Mouse (Mus musculus): Measurements from ENCODE around the gene Nat8f7.
"Not testable (repeated sequence)": the region's sequence is repeated elsewhere in the genome, so short reads cannot be mapped to it uniquely, and the experiment has no call there.

The Nat8f7 gene

GRCm38 (mm10) chr6:85713105-85713504 is at the start of gene Nat8f7:
TSS of gene Nat8f7 (minus strand) at chr6:85713205.
- not testable (repeated sequence) for DNase-seq (ENCODE audit: low read depth, low spot score)

- not testable (repeated sequence) for DNase-seq (ENCODE audit: low read depth, low spot score)
These were observed 49.7 kb upstream of the Nat8f7 start for GRCm38 (mm10) chr6:85762678-85763077.

- DNase-seq (ENCODE audit: low read depth, low spot score), result not testable (repeated sequence)
These were observed 42.8 kb upstream of the Nat8f7 start for GRCm38 (mm10) chr6:85755705-85756249.

GRCm38 (mm10) chr6:85709607-85710006 is 3.4 kb downstream of the Nat8f7 start:
- not testable (repeated sequence) for DNase-seq (ENCODE audit: low read depth, low spot score)

- not testable (repeated sequence) for DNase-seq (ENCODE audit: low read depth, low spot score)
These were observed 3.8 kb downstream of the Nat8f7 start for GRCm38 (mm10) chr6:85709206-85709605.

GRCm38 (mm10) chr6:85701943-85702342 is 11.1 kb downstream of the Nat8f7 start:
- not testable (repeated sequence) for DNase-seq (ENCODE audit: low read depth, low spot score)

Measured in CD4-positive, CD25-positive, alpha-beta regulatory T cell, adult 2 months (primary cell).